Mouse (Mus musculus) CD4-positive naive resting alpha-beta T cell, adult 57 days (primary cell): Measurements from ENCODE around the gene Mical1. TPM values are rescaled to one million over a fixed set of nuclear protein-coding genes. Genes with fewer than 3 reads are reported as not detected.

ENCODE experiments used
- total RNA-seq: library from RNA; stranded (reverse); gene quantifications from one replicate; pipeline ENCODE4 v1.2.4, GENCODE M21; 2023

Gene Mical1
- total RNA-seq, result 191 TPM

GRCm38 (mm10) chr10:41476171-41477017, at the start of gene Mical1:
TSS of gene Mical1 (plus strand) at chr10:41476314.

GRCm38 (mm10) chr10:41450137-41450670, 25.9 kb upstream of the Mical1 start, which contains the start of gene Zbtb24:
TSS of gene Zbtb24 (plus strand) at chr10:41450383.

GRCm38 (mm10) chr10:41489708-41490517, 13.8 kb downstream of the Mical1 start, which contains the start of the genes Smpd2 and Ppil6:
TSS of gene Smpd2 (minus strand) at chr10:41490369.
TSS of gene Ppil6 (plus strand) at chr10:41490439.

GRCm38 (mm10) chr10:41518981-41519618, 43.0 kb downstream of the Mical1 start, which contains the start of gene Cd164:
TSS of gene Cd164 (plus strand) at chr10:41519414.

Other genes with a start within 250 kb of the Mical1 start
- gene Fig4, start 173.1 kb upstream of the Mical1 start, total RNA-seq, result 17.9 TPM
- gene Ak9, start 172.3 kb upstream of the Mical1 start, total RNA-seq, result 0.15 TPM
- 39.1 TPM for gene Zbtb24, start 25.9 kb upstream of the Mical1 start, total RNA-seq
- 21.0 TPM for gene Smpd2, start 14.1 kb downstream of the Mical1 start, total RNA-seq
- gene Ppil6, start 14.1 kb downstream of the Mical1 start, total RNA-seq, result not detected
- 296 TPM for gene Cd164, start 43.1 kb downstream of the Mical1 start, total RNA-seq
- gene Ccdc162, start 240.3 kb downstream of the Mical1 start, total RNA-seq, result 1.8 TPM